Mouse (Mus musculus): ENCODE measurements around the gene Aire.

DNA sequence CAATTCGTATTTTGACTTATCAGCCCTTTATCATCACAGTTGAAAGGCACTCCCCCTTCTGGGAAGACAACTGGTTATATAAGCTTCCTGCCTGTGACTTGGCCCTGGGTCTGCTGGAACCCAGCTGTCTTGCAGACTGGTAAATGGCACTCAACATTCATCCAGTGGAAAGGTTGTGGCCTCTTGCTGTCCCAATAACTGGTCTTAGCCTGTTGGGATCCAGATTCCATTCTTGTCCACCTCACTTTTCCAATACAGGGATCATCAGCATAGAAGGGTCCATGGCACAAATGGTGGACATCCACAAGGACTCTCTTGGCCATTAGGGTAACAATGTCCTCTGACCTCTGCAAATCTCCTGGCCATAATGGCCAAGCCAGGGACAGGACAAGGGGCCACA lies 40.7 kb upstream of the Aire start:
- TF ChIP-seq GATA1 (IDR thresholded peaks at IDR 0.05; ENCODE audit: borderline replicate concordance, low read length) (no peak), FLI1 (IDR thresholded peaks at IDR 0.05; ENCODE audit: low read length) (no peak)

Measured in megakaryocyte, embryonic 14.5 days (primary cell).